Mouse (Mus musculus): ENCODE data around the gene Stk19. TPM values are rescaled to one million over a fixed set of nuclear protein-coding genes. Genes with fewer than 3 reads are reported as not detected.
A peak's percentile ranks its signal among the peaks of the same experiment; 100 is the strongest.
"Not testable (repeated sequence)": the region's sequence is repeated elsewhere in the genome, so short reads cannot be mapped to it uniquely, and the experiment has no call there.

Gene Stk19
- total RNA-seq, 2 experiments from 2014 or later: 49.1 to 49.5 TPM

DNA sequence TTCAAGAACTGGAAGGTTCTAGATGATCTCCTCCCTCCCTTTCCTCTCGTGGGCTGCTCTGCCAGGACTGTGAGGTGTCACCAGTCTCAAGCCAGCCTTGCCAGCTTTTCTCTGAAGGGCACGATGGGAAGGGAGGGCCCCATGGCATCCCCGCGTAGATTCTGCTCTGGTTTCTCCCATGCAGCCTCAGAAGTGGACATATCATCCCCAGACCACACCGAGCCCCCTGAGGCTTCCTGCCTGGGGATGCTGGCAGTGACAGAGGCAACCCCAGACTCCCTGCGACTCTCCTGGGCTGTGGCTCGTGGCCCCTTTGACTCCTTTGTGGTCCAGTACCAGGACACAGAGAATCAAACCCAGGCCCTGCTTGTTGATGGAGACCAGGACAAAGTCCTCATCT is 38.7 kb downstream of the Stk19 start:
- DNase-seq (ENCODE audit: low spot score in 2 of 2): not testable (repeated sequence)

GRCm38 (mm10) chr17:34797211-34797995 is 39.3 kb downstream of the Stk19 start:
- not testable (repeated sequence) for DNase-seq (ENCODE audit: low spot score in 2 of 2)

- no peak for DNase-seq (ENCODE audit: low spot score in 2 of 2)
Measured at GRCm38 (mm10) chr17:34796311-34797140, 40.2 kb downstream of the Stk19 start.

GRCm38 (mm10) chr17:34795633-34796032 is 41.1 kb downstream of the Stk19 start:
- DNase-seq (ENCODE audit: low spot score in 2 of 2): peak; percentile 57 to 67

DNA sequence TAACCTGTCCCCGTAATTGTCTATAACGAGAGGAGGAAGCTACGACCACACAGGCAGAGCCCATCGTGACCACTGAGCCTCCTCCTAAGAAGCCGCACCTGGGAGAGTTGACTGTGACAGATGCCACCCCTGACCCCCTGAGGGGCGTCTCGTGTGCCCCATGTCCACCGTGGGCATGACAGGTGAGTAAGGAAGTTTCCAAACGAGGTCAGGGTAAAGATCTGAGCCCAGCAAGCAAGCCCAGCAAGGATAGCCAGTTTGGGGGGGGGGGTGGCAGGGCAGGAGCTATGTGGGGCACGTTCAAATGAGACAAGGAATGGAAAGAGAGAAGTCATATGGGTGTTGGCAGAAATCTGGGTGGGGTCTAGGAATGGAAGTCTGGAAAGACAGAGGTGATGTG is 41.7 kb downstream of the Stk19 start:
- no peak for DNase-seq (ENCODE audit: low spot score in 2 of 2)

GRCm38 (mm10) chr17:34777680-34778325 is 58.9 kb downstream of the Stk19 start:
- no peak for DNase-seq (ENCODE audit: low spot score in 2 of 2)

Small RNA genes lying within 50 kb of the gene (microRNA-seq; reads per million reads assigned to microRNA genes)
- gene Mir6970 (not detected), gene Mir6971 (3.2 reads per million, percentile 8 among the genes with 10 or more reads in this experiment), gene Mir6972 (not detected)

Other genes starting within 250 kb of the Stk19 start
- 10 to 100 TPM in 1 of 2 experiments, 1 to 10 TPM in 1; 8.1 to 11.9 TPM for gene Gpsm3, start 247.1 kb downstream of the Stk19 start, total RNA-seq (2021)
- 10 to 100 TPM; 61.7 to 63.6 TPM for gene Pbx2, start 245.7 kb downstream of the Stk19 start, total RNA-seq (2021)
- 1 to 10 TPM; 9.0 to 9.2 TPM for gene Ager, start 239.1 kb downstream of the Stk19 start, total RNA-seq (2021)
- 10 to 100 TPM; 66.5 to 74.2 TPM for gene Rnf5, start 233.3 kb downstream of the Stk19 start, total RNA-seq (2021)
- gene Agpat1, start 232.7 kb downstream of the Stk19 start, total RNA-seq (2021): 10 to 100 TPM; 73.4 to 77.7 TPM
- gene Egfl8, start 221.0 kb downstream of the Stk19 start, total RNA-seq (2021): 10 to 100 TPM; 10.8 to 14.2 TPM
- gene Ppt2, start 208.4 kb downstream of the Stk19 start, total RNA-seq (2021): 10 to 100 TPM; 52.6 to 62.3 TPM
- gene Prrt1, start 207.4 kb downstream of the Stk19 start, total RNA-seq (2021): 10 to 100 TPM; 10.7 to 11.5 TPM
- 10 to 100 TPM; 13.2 to 16.3 TPM for gene Fkbpl, start 192.2 kb downstream of the Stk19 start, total RNA-seq (2021)
- 10 to 100 TPM; 48.1 to 52.3 TPM for gene Atf6b, start 189.8 kb downstream of the Stk19 start, total RNA-seq (2021)
- gene Tnxb, start 166.4 kb downstream of the Stk19 start, total RNA-seq (2021): 10 to 100 TPM; 29.4 to 33.0 TPM
- 100 to 1,000 TPM; 105 to 151 TPM for gene C4b, start 93.1 kb downstream of the Stk19 start, total RNA-seq (2021)
- gene Cyp21a1, start 32.4 kb downstream of the Stk19 start, total RNA-seq (2021): 1,000 to 10,000 TPM; 3,967 to 4,457 TPM
- 10 to 100 TPM; 72.5 to 73.2 TPM for gene Dxo, start 74 bp upstream of the Stk19 start, total RNA-seq (2021)
- gene Skiv2l, start 13.3 kb upstream of the Stk19 start, total RNA-seq (2021): 10 to 100 TPM; 70.9 to 80.2 TPM
- gene Nelfe, start 13.4 kb upstream of the Stk19 start, total RNA-seq (2021): 10 to 100 TPM; 58.2 to 60.6 TPM
- 100 to 1,000 TPM in 1 of 2 experiments, 10 to 100 TPM in 1; 18.7 to 137 TPM for gene Cfb, start 25.6 kb upstream of the Stk19 start, total RNA-seq (2021)
- 10 to 100 TPM; 23.6 to 26.2 TPM for gene Zbtb12, start 42.5 kb upstream of the Stk19 start, total RNA-seq (2021)
- gene Gm20547, start 45.1 kb upstream of the Stk19 start, total RNA-seq (2021): not detected
- gene C2, start 61.3 kb upstream of the Stk19 start, total RNA-seq (2021): 10 to 100 TPM; 39.5 to 50.3 TPM
- gene Ehmt2, start 61.5 kb upstream of the Stk19 start, total RNA-seq (2021): 100 to 1,000 TPM; 214 to 215 TPM
- 1 to 10 TPM in 1 of 2 experiments, under 1 TPM in 1; 0.93 to 3.8 TPM for gene Slc44a4, start 77.5 kb upstream of the Stk19 start, total RNA-seq (2021)
- gene Neu1, start 94.3 kb upstream of the Stk19 start, total RNA-seq (2021): 10 to 100 TPM; 22.0 to 25.2 TPM
- 10 to 100 TPM; 26.9 to 33.2 TPM for gene Hspa1b, start 122.3 kb upstream of the Stk19 start, total RNA-seq (2021)
- not detected for gene Gm20481, start 133.0 kb upstream of the Stk19 start, total RNA-seq (2021)
- 10 to 100 TPM; 12.6 to 14.5 TPM for gene Hspa1a, start 135.2 kb upstream of the Stk19 start, total RNA-seq (2021)
- 1 to 10 TPM in 1 of 2 experiments, under 1 TPM in 1; 0.39 to 1.3 TPM for gene Hspa1l, start 135.8 kb upstream of the Stk19 start, total RNA-seq (2021)
- 10 to 100 TPM; 50.5 to 54.8 TPM for gene Lsm2, start 144.9 kb upstream of the Stk19 start, total RNA-seq (2021)
- 10 to 100 TPM; 77.9 to 89.1 TPM for gene Vars, start 164.0 kb upstream of the Stk19 start, total RNA-seq (2021)
- 1 to 10 TPM; 1.2 to 1.5 TPM for gene Vwa7, start 179.6 kb upstream of the Stk19 start, total RNA-seq (2021)
- 1 to 10 TPM; 3.8 to 4.1 TPM for gene Sapcd1, start 191.1 kb upstream of the Stk19 start, total RNA-seq (2021)
- gene Msh5, start 209.8 kb upstream of the Stk19 start, total RNA-seq (2021): 10 to 100 TPM in 1 of 2 experiments, 1 to 10 TPM in 1; 8.2 to 11.0 TPM
- 100 to 1,000 TPM; 137 to 146 TPM for gene Clic1, start 213.0 kb upstream of the Stk19 start, total RNA-seq (2021)
- 10 to 100 TPM; 55.1 to 67.4 TPM for gene Ddah2, start 222.1 kb upstream of the Stk19 start, total RNA-seq (2021)
- gene Ly6g6c, start 228.4 kb upstream of the Stk19 start, total RNA-seq (2021): under 1 TPM; 0.31 to 0.34 TPM
- gene Mpig6b, start 229.2 kb upstream of the Stk19 start, total RNA-seq (2021): under 1 TPM; 0.22 to 0.90 TPM
- gene Ly6g6e, start 240.0 kb upstream of the Stk19 start, total RNA-seq (2021): not detected
- gene Ly6g6d, start 241.1 kb upstream of the Stk19 start, total RNA-seq (2021): 1 to 10 TPM; 2.0 to 2.4 TPM
- not detected for gene Ly6g6f, start 248.7 kb upstream of the Stk19 start, total RNA-seq (2021)